Mouse (Mus musculus) lung, adult 10 weeks (tissue): Measurements from ENCODE around the gene Rcn3. TPM values are rescaled to one million over a fixed set of nuclear protein-coding genes. Genes with fewer than 3 reads are reported as not detected.

Source experiments
- polyA plus RNA-seq: library from polyadenylated mRNA; stranded (reverse); fragments of 350-450 nt; fragmentation: Illumina TruSeq; extraction: RNeasy Lipid Tissue Mini Kit (QIAGEN cat#74804); gene quantifications from one replicate; pipeline ENCODE4 v1.2.3, GENCODE M21; 2014; ENCODE audit warnings: low read depth, low replicate concordance; ENCODE audit not compliant: insufficient read depth

Gene Rcn3
- 83.1 TPM for polyA plus RNA-seq

GRCm38 (mm10) chr7:45092048-45092447 is at the start of gene Rcn3:
Rcn3 (minus strand) TSS chr7:45092221.

GRCm38 (mm10) chr7:45135993-45136567 is 44.1 kb upstream of the Rcn3 start, which contains the start of the genes Gm45713 and Flt3l:
Gm45713 (minus strand) TSS chr7:45136231.
Flt3l (minus strand) TSS chr7:45136432.

GRCm38 (mm10) chr7:45128624-45129246 is 36.7 kb upstream of the Rcn3 start, which contains the start of gene Rpl13a:
Rpl13a (minus strand) TSS chr7:45128761.

GRCm38 (mm10) chr7:45124224-45125143 is 32.5 kb upstream of the Rcn3 start, which contains the start of gene Rps11:
Rps11 (minus strand) TSS chr7:45124439.

GRCm38 (mm10) chr7:45103652-45104180 is 11.7 kb upstream of the Rcn3 start, which contains the start of gene Fcgrt:
Fcgrt (minus strand) TSS chr7:45103851.

GRCm38 (mm10) chr7:45062239-45062835 is 29.7 kb downstream of the Rcn3 start, which contains the start of the genes Nosip and Prrg2:
Nosip (plus strand) TSS chr7:45062429.
Prrg2 (minus strand) TSS chr7:45062677.

GRCm38 (mm10) chr7:45052862-45053116 is 39.2 kb downstream of the Rcn3 start, which contains the start of gene Prr12:
Prr12 (minus strand) TSS chr7:45052881.

Other genes starting within 250 kb of the Rcn3 start
- gene Akt1s1, start 243.2 kb downstream of the Rcn3 start, polyA plus RNA-seq: 36.7 TPM
- 46.8 TPM for gene Tbc1d17, start 243.1 kb downstream of the Rcn3 start, polyA plus RNA-seq
- 27.8 TPM for gene Pnkp, start 235.1 kb downstream of the Rcn3 start, polyA plus RNA-seq
- gene Ptov1, start 222.4 kb downstream of the Rcn3 start, polyA plus RNA-seq: 127 TPM
- gene Med25, start 199.5 kb downstream of the Rcn3 start, polyA plus RNA-seq: 22.3 TPM
- 20.0 TPM for gene Fuz, start 196.1 kb downstream of the Rcn3 start, polyA plus RNA-seq
- 23.2 TPM for gene Ap2a1, start 162.7 kb downstream of the Rcn3 start, polyA plus RNA-seq
- gene Tsks, start 149.0 kb downstream of the Rcn3 start, polyA plus RNA-seq: not detected
- gene Cpt1c, start 117.4 kb downstream of the Rcn3 start, polyA plus RNA-seq: 2.5 TPM
- gene Prmt1, start 105.7 kb downstream of the Rcn3 start, polyA plus RNA-seq: 126 TPM
- 71.8 TPM for gene Irf3, start 94.6 kb downstream of the Rcn3 start, polyA plus RNA-seq
- 14.9 TPM for gene Bcl2l12, start 93.5 kb downstream of the Rcn3 start, polyA plus RNA-seq
- gene Scaf1, start 75.9 kb downstream of the Rcn3 start, polyA plus RNA-seq: 15.5 TPM
- gene Rras, start 74.3 kb downstream of the Rcn3 start, polyA plus RNA-seq: 170 TPM
- 10.4 TPM for gene Prr12, start 39.3 kb downstream of the Rcn3 start, polyA plus RNA-seq
- 36.8 TPM for gene Nosip, start 29.8 kb downstream of the Rcn3 start, polyA plus RNA-seq
- gene Prrg2, start 29.5 kb downstream of the Rcn3 start, polyA plus RNA-seq: 23.4 TPM
- 91.4 TPM for gene Fcgrt, start 11.6 kb upstream of the Rcn3 start, polyA plus RNA-seq
- gene Rps11, start 32.2 kb upstream of the Rcn3 start, polyA plus RNA-seq: 1,585 TPM
- 3,762 TPM for gene Rpl13a, start 36.5 kb upstream of the Rcn3 start, polyA plus RNA-seq
- gene Gm45713, start 44.0 kb upstream of the Rcn3 start, polyA plus RNA-seq: not detected
- 39.0 TPM for gene Flt3l, start 44.2 kb upstream of the Rcn3 start, polyA plus RNA-seq
- 55.1 TPM for gene Pih1d1, start 62.1 kb upstream of the Rcn3 start, polyA plus RNA-seq
- gene Aldh16a1, start 62.4 kb upstream of the Rcn3 start, polyA plus RNA-seq: 21.1 TPM
- 1.1 TPM for gene Slc17a7, start 71.7 kb upstream of the Rcn3 start, polyA plus RNA-seq
- gene Gfy, start 87.3 kb upstream of the Rcn3 start, polyA plus RNA-seq: not detected
- not detected for gene Pth2, start 88.8 kb upstream of the Rcn3 start, polyA plus RNA-seq
- gene Ccdc155, start 112.7 kb upstream of the Rcn3 start, polyA plus RNA-seq: 1.5 TPM
- gene Dkkl1, start 119.9 kb upstream of the Rcn3 start, polyA plus RNA-seq: 0.81 TPM
- gene Tead2, start 123.5 kb upstream of the Rcn3 start, polyA plus RNA-seq: 16.7 TPM
- 36.3 TPM for gene Cd37, start 146.9 kb upstream of the Rcn3 start, polyA plus RNA-seq
- not detected for gene Slc6a16, start 148.9 kb upstream of the Rcn3 start, polyA plus RNA-seq
- gene Slc6a21, start 185.3 kb upstream of the Rcn3 start, polyA plus RNA-seq: not detected
- gene Trpm4, start 241.6 kb upstream of the Rcn3 start, polyA plus RNA-seq: 26.8 TPM
- 4.6 TPM for gene Hrc, start 243.1 kb upstream of the Rcn3 start, polyA plus RNA-seq